Mouse (Mus musculus): ENCODE data around the gene Olfr748.
"Not testable (repeated sequence)": the region's sequence is repeated elsewhere in the genome, so short reads cannot be mapped to it uniquely, and the experiment has no call there.

The Olfr748 gene

DNA sequence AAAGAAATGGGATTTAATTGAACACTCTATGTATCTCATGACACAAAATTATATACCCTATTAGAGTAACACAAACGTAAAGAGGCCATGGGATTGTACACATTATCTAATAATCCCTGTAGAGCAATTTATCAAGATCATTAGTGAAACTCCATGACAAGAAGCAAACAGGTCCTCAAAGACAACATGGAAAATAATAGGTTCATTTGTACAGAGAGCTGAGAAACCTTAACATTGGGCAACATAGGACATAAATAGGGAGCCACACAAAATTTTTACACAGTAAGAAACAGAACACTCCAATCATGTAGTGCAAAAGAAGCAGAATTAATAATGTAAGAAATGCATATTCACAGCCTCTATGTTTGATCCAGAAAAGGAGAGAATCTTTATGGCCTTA is at the start of gene Olfr748:
Gene Olfr748 (plus strand): TSS at position 301 of the 400 bp plus-strand sequence.
- DNase-seq (ENCODE audit: low spot score in 2 of 2): no peak

DNA sequence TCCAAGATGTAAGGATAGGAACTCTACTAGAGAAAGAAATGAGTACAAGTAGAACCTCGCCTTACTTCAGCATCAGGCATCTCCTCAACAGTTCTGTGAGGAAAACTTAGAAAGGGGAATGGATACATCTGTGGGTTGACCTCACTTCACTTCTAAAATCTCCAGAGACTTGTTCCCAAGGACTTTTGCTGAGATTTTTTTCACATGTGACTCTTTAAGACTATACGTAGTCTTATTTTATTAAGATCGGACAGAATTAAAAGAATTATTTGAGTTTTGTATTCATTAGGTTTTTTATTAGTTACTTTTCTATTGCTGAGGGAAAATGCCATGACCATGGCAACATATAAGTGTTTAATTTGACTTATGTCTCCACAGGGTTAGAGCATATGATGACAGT is 14.1 kb upstream of the Olfr748 start, which contains the start of gene Olfr747:
Gene Olfr747 (minus strand): TSS at position 101 of the 400 bp plus-strand sequence.
- no peak for DNase-seq (ENCODE audit: low spot score in 2 of 2)

GRCm38 (mm10) chr14:50719875-50720274 is 12.7 kb downstream of the Olfr748 start:
- not testable (repeated sequence) for DNase-seq (ENCODE audit: low spot score in 2 of 2)

DNA sequence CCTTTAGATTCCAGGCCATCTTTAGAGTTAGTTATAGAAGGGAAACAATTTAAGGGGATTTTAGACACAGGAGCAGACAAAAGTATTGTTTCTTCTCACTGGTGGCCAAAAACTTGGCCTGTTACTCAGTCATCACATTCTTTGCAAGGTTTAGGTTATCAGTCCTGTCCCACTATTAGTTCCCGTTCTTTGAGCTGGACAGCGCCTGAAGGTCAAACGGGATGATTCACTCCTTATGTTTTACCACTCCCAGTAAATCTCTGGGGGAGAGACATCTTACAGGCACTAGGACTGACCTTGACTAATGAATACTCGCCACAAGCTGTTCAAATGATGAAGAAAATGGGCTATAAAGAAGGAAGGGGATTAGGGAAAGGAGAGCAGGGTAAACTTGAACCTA is 15.2 kb downstream of the Olfr748 start:
- not testable (repeated sequence) for DNase-seq (ENCODE audit: low spot score in 2 of 2)

DNA sequence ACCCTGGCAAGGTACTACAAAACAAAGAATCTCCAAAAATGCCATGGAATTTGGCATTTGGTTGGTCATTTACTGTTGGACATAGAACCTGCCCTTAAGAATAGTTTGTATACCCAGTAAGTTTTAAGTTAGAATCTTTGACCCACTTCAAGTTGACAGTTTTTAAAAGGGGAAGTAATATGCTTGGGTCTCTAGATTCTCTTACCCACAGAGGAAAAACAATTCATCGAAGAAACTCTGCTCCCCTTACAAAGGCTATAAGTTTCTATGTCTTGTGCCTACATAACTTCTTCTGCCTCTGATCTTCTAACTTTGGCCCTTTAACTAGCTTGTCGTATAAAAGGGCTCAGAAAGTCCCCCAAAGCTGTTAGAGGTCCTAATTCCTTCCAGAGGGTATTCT is 33.2 kb downstream of the Olfr748 start:
- no peak for DNase-seq (ENCODE audit: low spot score in 2 of 2)

DNA sequence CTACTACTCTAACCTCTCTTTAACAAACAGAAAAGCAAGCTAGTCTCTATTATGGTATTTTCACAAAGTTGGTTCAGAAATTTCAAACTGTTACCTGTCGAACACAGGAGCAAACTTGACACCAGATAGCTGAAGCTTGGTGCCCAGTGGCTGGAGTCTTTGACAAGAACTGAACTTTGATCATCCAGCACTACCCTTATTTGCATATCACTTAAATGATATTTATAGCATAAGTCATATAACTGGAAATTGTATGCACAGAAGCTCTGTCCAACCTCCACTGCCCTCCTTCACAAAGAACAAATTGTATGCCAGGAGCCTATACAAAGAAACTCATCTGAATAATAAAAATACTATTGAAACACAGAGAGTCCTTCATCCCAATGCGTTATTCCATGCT is 34.4 kb downstream of the Olfr748 start:
- DNase-seq (ENCODE audit: low spot score in 2 of 2): no peak

DNA sequence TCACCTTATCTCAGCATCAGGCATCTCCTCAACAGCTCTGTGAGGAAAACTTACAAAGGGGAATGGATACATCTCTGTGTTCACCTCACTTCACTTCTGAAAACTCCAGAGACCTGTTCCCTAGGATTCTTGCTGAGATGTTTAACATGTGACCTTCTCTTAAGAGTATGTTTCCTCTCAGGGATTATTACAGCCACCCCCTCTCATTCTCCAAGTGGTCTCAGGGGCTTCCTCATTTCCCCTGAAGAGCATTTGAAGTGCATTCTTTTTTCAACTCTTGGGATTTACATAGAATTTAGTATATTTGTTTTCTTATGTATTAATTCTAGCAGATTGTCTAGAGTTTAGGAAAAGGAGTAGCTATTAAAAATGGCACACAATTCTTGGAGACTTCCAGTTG is 37.8 kb downstream of the Olfr748 start, which contains the start of gene Olfr749:
Gene Olfr749 (minus strand): TSS at position 101 of the 400 bp plus-strand sequence.
- DNase-seq (ENCODE audit: low spot score in 2 of 2): no peak

DNA sequence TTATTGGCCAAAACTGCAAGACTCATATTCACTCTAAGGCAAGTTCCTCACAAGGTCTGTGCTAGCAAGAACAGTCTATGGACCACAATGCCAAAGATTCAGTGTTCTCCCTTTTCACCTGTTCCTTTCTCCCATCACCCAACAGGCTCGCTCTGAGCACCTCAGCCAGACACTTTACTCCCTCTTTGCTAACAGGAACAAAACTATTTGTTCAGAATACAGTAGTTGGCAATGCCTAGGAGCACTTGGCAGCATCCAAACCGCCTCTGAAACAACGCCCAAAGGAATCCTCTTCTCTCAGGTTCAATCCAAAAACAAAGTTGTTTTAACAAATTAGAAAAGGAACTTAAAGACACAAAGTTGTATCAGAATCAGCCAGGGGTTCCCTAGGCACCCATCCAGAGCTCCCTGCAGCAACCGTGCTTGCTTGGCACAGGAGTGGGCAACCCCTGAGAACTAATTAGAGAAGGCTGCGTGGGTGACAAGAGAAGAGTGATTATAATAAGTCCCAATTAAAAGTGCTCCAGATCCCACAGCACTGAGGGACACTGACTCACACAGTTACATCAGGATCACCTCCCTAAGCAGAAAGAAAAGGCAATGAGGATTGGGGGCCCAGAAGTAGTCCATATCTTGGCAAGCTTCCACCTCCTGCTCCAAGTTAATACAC is 51.4 kb downstream of the Olfr748 start:
- DNase-seq (ENCODE audit: low spot score in 2 of 2): no peak

All from spleen, postnatal 4 days (tissue).